Mouse (Mus musculus) WW6 (cell line): ENCODE measurements around the gene Lrtm2.

Source experiments
- DNase-seq: peaks from one replicate; pipeline ENCODE4 v3.0.0-alpha.2; 2013; ENCODE audit warnings: low read depth, low spot score

Lrtm2 gene

DNA sequence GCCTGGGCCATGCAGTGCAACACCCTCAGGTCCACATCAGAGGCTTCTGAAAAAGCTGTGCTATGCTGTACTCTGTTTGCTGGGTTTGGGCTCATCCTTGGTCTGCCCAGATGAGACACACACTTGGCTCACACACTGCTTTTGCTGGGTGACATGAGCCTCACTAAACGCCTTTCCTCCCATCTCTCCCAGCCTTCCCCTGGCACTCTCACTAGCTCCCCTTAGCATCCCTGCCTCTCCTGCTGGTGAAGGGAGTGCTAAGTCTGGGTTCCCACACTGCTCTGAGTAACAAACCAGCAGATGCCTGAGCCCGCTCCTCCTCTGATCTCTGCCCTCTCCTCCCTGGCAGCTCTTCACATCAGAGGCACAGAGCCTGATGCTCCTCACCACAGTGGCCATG lies 53.9 kb downstream of the Lrtm2 start:
- DNase-seq = no peak
